Mouse (Mus musculus): Measurements from ENCODE around the gene Pick1. TPM values are rescaled to one million over a fixed set of nuclear protein-coding genes. Genes with fewer than 3 reads are reported as not detected.

The Pick1 gene
- polyA plus RNA-seq, 1 experiment from 2014 or later = 83.8 TPM

GRCm38 (mm10) chr15:79242574-79243233 is 13.7 kb downstream of the Pick1 start:
- Histone ChIP-seq H3K4me3 (no peak overlapping the region), H3K9ac (no peak overlapping the region), H3K36me3 (peaks cover 85% of the 10 kb centered on the region), H3K9me3 (no peaks in the 10 kb centered on the region), H3K4me1 (replicated peaks) (peaks cover 5% of the 10 kb centered on the region), H3K4me2 (no peak overlapping the region), H3K27me3 (no peaks in the 10 kb centered on the region), H3K27ac (peak overlapping the region; percentile 71)
- peak; percentile 66 for ATAC-seq (ENCODE audit: low FRiP score)
- WGBS = 77% methylated on average over 13 of the region's 13 CpGs

- Histone ChIP-seq H3K27me3 (no peaks in the 10 kb centered on the region), H3K9ac (peak overlapping the region; percentile 46; the same call in 1 of the 2 replicates), H3K9me3 (no peaks in the 10 kb centered on the region), H3K4me3 (no peak overlapping the region), H3K4me1 (replicated peaks) (peaks cover 5% of the 10 kb centered on the region), H3K4me2 (0 out of 2 replicates have a peak overlapping the region, but pooled peaks have one; percentile 0), H3K36me3 (peaks cover 85% of the 10 kb centered on the region), H3K27ac (peak overlapping the region; percentile 71)
- peak; percentile 98 for ATAC-seq (ENCODE audit: low FRiP score)
- WGBS = 22% methylated on average over 10 of the region's 10 CpGs
Measured at GRCm38 (mm10) chr15:79243234-79244042, 14.5 kb downstream of the Pick1 start.

GRCm38 (mm10) chr15:79244071-79244893 is 15.3 kb downstream of the Pick1 start:
- Histone ChIP-seq H3K4me3 (no peak overlapping the region), H3K27me3 (no peaks in the 10 kb centered on the region), H3K4me2 (no peak overlapping the region), H3K9ac (peak overlapping the region; percentile 3; the same call in 1 of the 2 replicates), H3K4me1 (replicated peaks) (peaks cover 5% of the 10 kb centered on the region), H3K27ac (no peak overlapping the region), H3K36me3 (peaks cover 85% of the 10 kb centered on the region), H3K9me3 (no peaks in the 10 kb centered on the region)
- 73% methylated on average over 7 of the region's 7 CpGs for WGBS
- no peak for ATAC-seq (ENCODE audit: low FRiP score)

GRCm38 (mm10) chr15:79245321-79245720 is 16.3 kb downstream of the Pick1 start:
- WGBS = 92% methylated on average over 3 of the region's 3 CpGs
- Histone ChIP-seq H3K4me1 (replicated peaks) (peaks cover 5% of the 10 kb centered on the region), H3K27me3 (peaks cover 5% of the 10 kb centered on the region), H3K4me3 (no peak overlapping the region), H3K36me3 (peaks cover 83% of the 10 kb centered on the region), H3K27ac (no peak overlapping the region), H3K4me2 (no peak overlapping the region), H3K9me3 (no peaks in the 10 kb centered on the region), H3K9ac (peak overlapping the region; percentile 3; the same call in 1 of the 2 replicates)
- ATAC-seq (ENCODE audit: low FRiP score) = no peak

GRCm38 (mm10) chr15:79250236-79250635 is 21.3 kb downstream of the Pick1 start:
- H3K4me1 ChIP-seq (replicated peaks) = peaks cover 14% of the 10 kb centered on the region
- H3K9me3 ChIP-seq = no peaks in the 10 kb centered on the region
- H3K27ac ChIP-seq = no peak overlapping the region
- H3K9ac ChIP-seq = no peak overlapping the region
- no peak overlapping the region for H3K4me2 ChIP-seq
- no peak for ATAC-seq (ENCODE audit: low FRiP score)
- H3K4me3 ChIP-seq = no peak overlapping the region
- H3K27me3 ChIP-seq = peaks cover 53% of the 10 kb centered on the region
- WGBS = 86% methylated on average over 2 of the region's 2 CpGs
- peaks cover 46% of the 10 kb centered on the region for H3K36me3 ChIP-seq

- Histone ChIP-seq H3K36me3 (peaks cover 37% of the 10 kb centered on the region), H3K4me2 (no peak overlapping the region), H3K4me1 (replicated peaks) (peaks cover 14% of the 10 kb centered on the region), H3K27me3 (peaks cover 56% of the 10 kb centered on the region), H3K9ac (no peak overlapping the region), H3K27ac (no peak overlapping the region), H3K4me3 (no peak overlapping the region), H3K9me3 (no peaks in the 10 kb centered on the region)
- ATAC-seq (ENCODE audit: low FRiP score) = 0 out of 2 replicates have a peak, but pooled peaks have one; percentile 2
- whole genome bisulfite sequencing = 51% methylated on average over 7 of the region's 7 CpGs
Measured at GRCm38 (mm10) chr15:79251168-79251567, 22.2 kb downstream of the Pick1 start.

GRCm38 (mm10) chr15:79251781-79252491 is 23.0 kb downstream of the Pick1 start:
- peak overlapping the region; percentile 73 for H3K9ac ChIP-seq
- WGBS = 4% methylated on average over 61 of the region's 61 CpGs
- H3K4me1 ChIP-seq (replicated peaks) = peaks cover 14% of the 10 kb centered on the region
- peaks cover 29% of the 10 kb centered on the region for H3K36me3 ChIP-seq
- no peak overlapping the region for H3K27ac ChIP-seq
- peak; percentile 63; the same call in 1 of the 2 replicates for ATAC-seq (ENCODE audit: low FRiP score)
- H3K4me3 ChIP-seq = peak overlapping the region; percentile 41
- peaks cover 56% of the 10 kb centered on the region for H3K27me3 ChIP-seq
- peak overlapping the region; percentile 68 for H3K4me2 ChIP-seq
- H3K9me3 ChIP-seq = no peaks in the 10 kb centered on the region

GRCm38 (mm10) chr15:79252580-79252979 is 23.6 kb downstream of the Pick1 start:
- Histone ChIP-seq H3K4me3 (peak overlapping the region; percentile 41), H3K36me3 (peaks cover 25% of the 10 kb centered on the region), H3K9me3 (no peaks in the 10 kb centered on the region), H3K9ac (peak overlapping the region; percentile 73), H3K4me2 (peak overlapping the region; percentile 68), H3K4me1 (replicated peaks) (peaks cover 14% of the 10 kb centered on the region), H3K27me3 (peaks cover 56% of the 10 kb centered on the region), H3K27ac (no peak overlapping the region)
- WGBS = 29% methylated on average over 24 of the region's 24 CpGs
- no peak for ATAC-seq (ENCODE audit: low FRiP score)

- ATAC-seq (ENCODE audit: low FRiP score) = no peak
- Histone ChIP-seq H3K36me3 (peaks cover 5% of the 10 kb centered on the region), H3K4me1 (replicated peaks) (peaks cover 14% of the 10 kb centered on the region), H3K27me3 (peaks cover 73% of the 10 kb centered on the region), H3K4me2 (no peak within 1 kb of the TSS), H3K9me3 (no peaks in the 10 kb centered on the region), H3K4me3 (no peak within 1 kb of the TSS), H3K9ac (no peak within 1 kb of the TSS), H3K27ac (no peak within 1 kb of the TSS)
- WGBS = 28% methylated on average over 3 of the region's 3 CpGs
Measured at GRCm38 (mm10) chr15:79254661-79255060, 25.7 kb downstream of the Pick1 start, which contains the start of gene Slc16a8. Slc16a8 (minus strand) TSS chr15:79254761.

GRCm38 (mm10) chr15:79258521-79258920 is 29.5 kb downstream of the Pick1 start:
- Histone ChIP-seq H3K9ac (no peak overlapping the region), H3K27ac (no peak overlapping the region), H3K4me3 (no peak overlapping the region), H3K4me1 (replicated peaks) (peaks cover 20% of the 10 kb centered on the region), H3K36me3 (no peaks in the 10 kb centered on the region), H3K9me3 (no peaks in the 10 kb centered on the region), H3K4me2 (no peak overlapping the region), H3K27me3 (peaks cover 75% of the 10 kb centered on the region)
- WGBS = 31% methylated on average over 17 of the region's 17 CpGs
- no peak for ATAC-seq (ENCODE audit: low FRiP score)

- Histone ChIP-seq H3K4me1 (replicated peaks) (peaks cover 20% of the 10 kb centered on the region), H3K27me3 (peaks cover 74% of the 10 kb centered on the region), H3K9ac (peak overlapping the region; percentile 76), H3K4me2 (peak overlapping the region; percentile 95), H3K27ac (no peak overlapping the region), H3K36me3 (no peaks in the 10 kb centered on the region), H3K9me3 (no peaks in the 10 kb centered on the region), H3K4me3 (peak overlapping the region; percentile 58)
- ATAC-seq (ENCODE audit: low FRiP score) = peak; percentile 60
- 2% methylated on average over 40 of the region's 62 CpGs for WGBS
Measured at GRCm38 (mm10) chr15:79261095-79261725, 32.2 kb downstream of the Pick1 start.

Measured in hindbrain, embryonic 13.5 days (tissue).